Mouse (Mus musculus) C2C12 (cell line): ENCODE measurements around the gene Gng7. TPM values are rescaled to one million over a fixed set of nuclear protein-coding genes. Genes with fewer than 3 reads are reported as not detected.
"Not testable (repeated sequence)": the region's sequence is repeated elsewhere in the genome, so short reads cannot be mapped to it uniquely, and the experiment has no call there.

Source experiments
- H3K27me3 ChIP-seq: one replicate; pipeline ENCODE4 v1.6.1; 2011; ENCODE audit not compliant: control insufficient read depth, insufficient read depth, insufficient read length
- H3K36me3 ChIP-seq: one replicate; pipeline ENCODE4 v1.6.1; 2011; ENCODE audit not compliant: control insufficient read depth, insufficient read depth
- H3K4me3 ChIP-seq: one replicate; pipeline ENCODE4 v1.5.1; 2011; ENCODE audit warnings: mild to moderate bottlenecking, control low read depth; ENCODE audit not compliant: poor library complexity, insufficient read depth, severe bottlenecking
- H3K79me2 ChIP-seq: one replicate; pipeline ENCODE4 v1.6.1; 2011; ENCODE audit not compliant: control insufficient read depth, insufficient read depth
- H3K79me3 ChIP-seq: one replicate; pipeline ENCODE4 v1.6.1; 2011; ENCODE audit warnings: low read depth, control low read depth
- H3ac ChIP-seq: one replicate; pipeline ENCODE3; 2011; ENCODE audit warnings: low read depth; ENCODE audit not compliant: control insufficient read depth, insufficient read length
- CEBPB ChIP-seq: IDR thresholded peaks from one replicate; pipeline ENCODE4 v1.6.1; 2011; ENCODE audit warnings: low read depth, mild to moderate bottlenecking, control low read depth, moderate library complexity
- CTCF ChIP-seq: IDR thresholded peaks from one replicate; pipeline ENCODE4 v1.5.1; 2011; ENCODE audit not compliant: control insufficient read depth, insufficient read depth, insufficient read length
- FOSL1 ChIP-seq: IDR thresholded peaks from one replicate; pipeline ENCODE4 v1.8.0; 2011; ENCODE audit warnings: mild to moderate bottlenecking, low read length; ENCODE audit not compliant: poor library complexity, insufficient read depth, severe bottlenecking
- MAX ChIP-seq: IDR thresholded peaks from one replicate; pipeline ENCODE4 v1.6.1; 2011; ENCODE audit warnings: mild to moderate bottlenecking, control low read depth
- MYOD1 ChIP-seq: IDR thresholded peaks from one replicate; pipeline ENCODE4 v1.6.1; 2011; ENCODE audit warnings: low read depth; ENCODE audit not compliant: control insufficient read depth, insufficient read length
- MYOG ChIP-seq: IDR thresholded peaks from one replicate; pipeline ENCODE4 v1.6.1; 2011; ENCODE audit not compliant: control insufficient read depth, insufficient read length; ENCODE audit errors: extremely low read depth
- USF1 ChIP-seq: IDR thresholded peaks from one replicate; pipeline ENCODE4 v1.6.1; 2011; ENCODE audit warnings: low read depth, mild to moderate bottlenecking, control low read depth, moderate library complexity
- long read RNA-seq, 2 experiments: library from polyadenylated mRNA; unstranded; transcript quantifications; one replicate each; pipeline ENCODE4 v2.0.0; 2019 to 2020
- polyA plus RNA-seq: library from polyadenylated mRNA; unstranded; fragments of >200 nt; fragmentation: generic; extraction: Trizol; gene quantifications from one replicate; pipeline ENCODE4 v1.2.1, GENCODE M21; 2012; ENCODE audit warnings: missing spikeins

Gene Gng7
- polyA plus RNA-seq, result 0.25 TPM
- long read RNA-seq, experiment 1, result 0 reads
- long read RNA-seq, experiment 2, partial matches to known transcripts, result 0 of 2 reads
- long read RNA-seq, experiment 2, other reads (novel, unspliced or antisense), result 0 of 2 reads

- H3K79me3 ChIP-seq, result no peaks in the 10 kb centered on the region
- TF ChIP-seq CTCF (no peak), MYOD1 (no peak), MAX (no peak), CEBPB (no peak), FOSL1 (no peak), USF1 (no peak), MYOG (no peak)
- H3K36me3 ChIP-seq, result no peaks in the 10 kb centered on the region
- H3ac ChIP-seq, result no peak within 1 kb of the TSS
- no peak within 1 kb of the TSS for H3K4me3 ChIP-seq
- H3K79me2 ChIP-seq, result no peaks in the 10 kb centered on the region
- peaks cover 25% of the 10 kb centered on the region for H3K27me3 ChIP-seq
These were observed at the start of gene Gng7 for GRCm38 (mm10) chr10:81014393-81015384. TSS of gene Gng7 (minus strand) at chr10:81014945.

GRCm38 (mm10) chr10:81064519-81064918 lies 49.8 kb upstream of the Gng7 start:
- not testable (repeated sequence) for H3K79me3 ChIP-seq, H3K4me3 ChIP-seq, H3ac ChIP-seq, H3K36me3 ChIP-seq, H3K79me2 ChIP-seq, H3K27me3 ChIP-seq

GRCm38 (mm10) chr10:81062710-81063109 lies 48.0 kb upstream of the Gng7 start:
- peaks cover 4% of the 10 kb centered on the region for H3K27me3 ChIP-seq
- H3K4me3 ChIP-seq, result no peak overlapping the region
- TF ChIP-seq FOSL1 (no peak), MAX (no peak)
- H3K79me3 ChIP-seq, result peaks cover 21% of the 10 kb centered on the region
- H3K36me3 ChIP-seq, result no peaks in the 10 kb centered on the region
- peaks cover 24% of the 10 kb centered on the region for H3K79me2 ChIP-seq
- H3ac ChIP-seq, result no peak overlapping the region

- Histone ChIP-seq H3K4me3 (peak within 1 kb of the TSS; percentile 90), H3ac (peak within 1 kb of the TSS; percentile 84), H3K27me3 (no peaks in the 10 kb centered on the region), H3K79me2 (peaks cover 52% of the 10 kb centered on the region), H3K79me3 (peaks cover 49% of the 10 kb centered on the region), H3K36me3 (no peaks in the 10 kb centered on the region)
- TF ChIP-seq FOSL1, result no peak
- TF ChIP-seq USF1, result peak; percentile 98
- TF ChIP-seq MAX, result peak; percentile 86
These were observed 45.1 kb upstream of the Gng7 start, which contains the start of gene Sgta for GRCm38 (mm10) chr10:81059603-81060543. TSS of gene Sgta (minus strand) at chr10:81060181.

- H3ac ChIP-seq, result peak overlapping the region; percentile 50
- peaks cover 57% of the 10 kb centered on the region for H3K79me3 ChIP-seq
- H3K27me3 ChIP-seq, result no peaks in the 10 kb centered on the region
- H3K4me3 ChIP-seq, result no peak overlapping the region
- TF ChIP-seq MAX (no peak), CTCF (no peak), FOSL1 (no peak), CEBPB (no peak)
- H3K79me2 ChIP-seq, result peaks cover 62% of the 10 kb centered on the region
- H3K36me3 ChIP-seq, result no peaks in the 10 kb centered on the region
These were observed 44.2 kb upstream of the Gng7 start for GRCm38 (mm10) chr10:81058896-81059295.

- Histone ChIP-seq H3K36me3 (peaks cover 5% of the 10 kb centered on the region), H3K79me3 (peaks cover 66% of the 10 kb centered on the region), H3K4me3 (no peak overlapping the region), H3K27me3 (no peaks in the 10 kb centered on the region), H3ac (no peak overlapping the region), H3K79me2 (peaks cover 75% of the 10 kb centered on the region)
- no peak for TF ChIP-seq MYOG
- no peak for TF ChIP-seq CEBPB
- TF ChIP-seq FOSL1, result no peak
- TF ChIP-seq MYOD1, result no peak
- TF ChIP-seq USF1, result no peak
- no peak for TF ChIP-seq CTCF
- no peak for TF ChIP-seq MAX
These were observed 42.8 kb upstream of the Gng7 start for GRCm38 (mm10) chr10:81057406-81058130.

- not testable (repeated sequence) for H3K4me3 ChIP-seq, H3K27me3 ChIP-seq, H3ac ChIP-seq
- Histone ChIP-seq H3K36me3 (peaks cover 19% of the 10 kb centered on the region), H3K79me2 (peaks cover 81% of the 10 kb centered on the region), H3K79me3 (peaks cover 67% of the 10 kb centered on the region)
These were observed 41.1 kb upstream of the Gng7 start for GRCm38 (mm10) chr10:81055802-81056340.
